In genomic region chr5:122212125-122212524, GRCm38 (mm10) we compare ENCODE assay signal across 22 mouse cellular contexts. TPM values are rescaled to one million over a fixed set of nuclear protein-coding genes. Genes with fewer than 3 reads are reported as not detected.
A peak's percentile ranks its signal among the peaks of the same experiment; 100 is the strongest.
DNase-seq lines count a peak whose midpoint lies in the region; ATAC-seq and TF ChIP-seq lines count a peak whose summit lies in the region.
"Had no signal": no experiment of that assay in that cellular context is flagged by ENCODE, and none has a peak within 500 bp of the region (broad histone marks: within the 10 kb centered on the region; RNA-seq: fewer than 3 reads in every experiment).

No protein-coding gene starts in this region.

- no peak for TF ChIP-seq POLR2A in bone marrow, adult 2 months (IDR thresholded peaks at IDR 0.05; ENCODE audit: borderline replicate concordance, control insufficient read depth, low read depth, low read length)

- no peaks in the 10 kb centered on the region for H3K36me3 ChIP-seq in kidney, embryonic 15.5 days
- H3K36me3 ChIP-seq: forebrain, embryonic 12.5 days; G1E; heart, embryonic 12.5 days had no signal

- DNase-seq in kidney, adult 8-10 months = no peak
- DNase-seq in B cell, adult 2 months = peak; percentile 53 to 64
- DNase-seq in gastrocnemius, adult 8-10 months (ENCODE audit: low spot score in 2 of 2) = no peak
- no peak for DNase-seq in cerebellum, adult 9-11 months
- DNase-seq: adrenal gland, adult 8-10 months; adrenal gland, postnatal 36 days; cerebellum, adult 11 months; cerebellum, adult 8-10 months; cerebellum, postnatal 25 days; gastrocnemius, adult 2 months; gastrocnemius, postnatal 36 days; heart, adult 2 months had no signal

- H3K27ac ChIP-seq in kidney, embryonic 15.5 days = no peak overlapping the region
- H3K27ac ChIP-seq in bone marrow, adult 2 months (ENCODE audit: control insufficient read depth, insufficient read depth, low read depth, low read length, poor library complexity) = peak overlapping the region; percentile 72
- H3K27ac ChIP-seq: embryonic facial prominence, embryonic 13.5 days; forebrain, embryonic 12.5 days; gastrocnemius, adult 2 months; heart, adult 2 months had no signal

- H3K4me3 ChIP-seq in kidney, embryonic 15.5 days (replicated peaks) = no peak overlapping the region
- peak overlapping the region; percentile 71 for H3K4me3 ChIP-seq in bone marrow, adult 2 months (replicated peaks; ENCODE audit: control insufficient read depth, low read depth, low read length)
- H3K4me3 ChIP-seq: embryonic facial prominence, embryonic 13.5 days; forebrain, embryonic 12.5 days; gastrocnemius, adult 2 months; heart, adult 2 months; heart, embryonic 12.5 days had no signal

- WGBS in kidney, embryonic 15.5 days = 85% methylated on average over 8 of the region's 8 CpGs
- 25% methylated on average over 8 of the region's 8 CpGs for WGBS in bone marrow, adult 2 months

- no peak overlapping the region for H3K4me2 ChIP-seq in kidney, embryonic 15.5 days
- H3K4me2 ChIP-seq: embryonic facial prominence, embryonic 13.5 days; forebrain, embryonic 12.5 days; heart, embryonic 12.5 days had no signal

- no peaks in the 10 kb centered on the region for H3K9me3 ChIP-seq in kidney, embryonic 15.5 days (replicated peaks)
- H3K9me3 ChIP-seq: embryonic facial prominence, embryonic 13.5 days; G1E; heart, embryonic 12.5 days had no signal

- ATAC-seq in kidney, embryonic 15.5 days (replicated peaks; ENCODE audit: low FRiP score) = no peak
- ATAC-seq in megakaryocyte progenitor cell, adult 5-6 weeks (replicated peaks; ENCODE audit: poor library complexity) = peak; percentile 19; the same call in 1 of the 2 replicates
- no peak for ATAC-seq in monocyte, adult 5-6 weeks (replicated peaks; ENCODE audit: insufficient number of reproducible peaks, low FRiP score, low TSS enrichment, poor library complexity, severe bottlenecking)
- ATAC-seq: hindbrain, embryonic 16.5 days; inflammation-experienced regulatory T-cells, adult 6 months had no signal

- H3K27me3 ChIP-seq in kidney, embryonic 15.5 days = no peaks in the 10 kb centered on the region
- H3K27me3 ChIP-seq: embryonic facial prominence, embryonic 13.5 days; forebrain, embryonic 12.5 days had no signal

- TF ChIP-seq CTCF in bone marrow, adult 2 months (IDR thresholded peaks at IDR 0.05; ENCODE audit: control insufficient read depth, insufficient read depth, low read length) = peak; percentile 1; the same call in 1 of the 2 replicates

- peaks cover 23% of the 10 kb centered on the region for H3K4me1 ChIP-seq in kidney, embryonic 15.5 days
- peaks cover 10% of the 10 kb centered on the region for H3K4me1 ChIP-seq in bone marrow, adult 2 months (ENCODE audit: control insufficient read depth, insufficient read depth, low read length)

- H3K9ac ChIP-seq in kidney, embryonic 15.5 days = 0 out of 2 replicates have a peak overlapping the region, but pooled peaks have one; percentile 1
- H3K9ac ChIP-seq: embryonic facial prominence, embryonic 13.5 days; forebrain, embryonic 12.5 days; heart, embryonic 12.5 days had no signal

RNA-seq across cellular contexts. Expression of gene Hvcn1, which starts 5.5 kb away (rescaled TPM):
- polyA plus RNA-seq in kidney, embryonic 15.5 days (2015; fragmentation: Nextera tagmentation; extraction: Ambion mirVana) = 12.2 and 14.3 TPM in 2 replicates
- 18.2 and 30.0 TPM in 2 replicates for polyA plus RNA-seq in bone marrow, adult 2 months (2011; ENCODE audit: insufficient read depth, insufficient read length, low replicate concordance, missing spikeins)
- 44.0 and 65.8 TPM in 2 replicates for total RNA-seq in megakaryocyte progenitor cell, adult 5-6 weeks (2015)
- 56.6 and 72.3 TPM in 2 replicates for total RNA-seq in megakaryocyte progenitor cell, adult 5-6 weeks (2017)
- total RNA-seq in monocyte, adult 5-6 weeks (2017) = 25.7 to 39.4 TPM (median 30.3 TPM) in 3 replicates
- 1 to 10 TPM in 1 of 4 experiments, under 1 TPM in 3; 0.24 to 1.3 (median 0.46) TPM for total RNA-seq in gastrocnemius, adult 8-10 months (2022)

RNA-seq across cellular contexts. Expression of gene Tctn1, which starts 52.1 kb away (rescaled TPM):
- 6.4 and 6.7 TPM in 2 replicates for polyA plus RNA-seq in kidney, embryonic 15.5 days (2015; fragmentation: Nextera tagmentation; extraction: Ambion mirVana)
- polyA plus RNA-seq in bone marrow, adult 2 months (2011; ENCODE audit: insufficient read depth, insufficient read length, low replicate concordance, missing spikeins) = 6.5 and 17.7 TPM in 2 replicates
- total RNA-seq in megakaryocyte progenitor cell, adult 5-6 weeks (2015) = 5.1 and 6.5 TPM in 2 replicates
- 3.7 and 5.1 TPM in 2 replicates for total RNA-seq in megakaryocyte progenitor cell, adult 5-6 weeks (2017)
- 1.1 to 4.4 TPM (median 2.0 TPM) in 3 replicates for total RNA-seq in monocyte, adult 5-6 weeks (2017)
- total RNA-seq in gastrocnemius, adult 8-10 months (2022) = 1 to 10 TPM; 1.4 to 2.1 (median 1.7) TPM

RNA-seq across cellular contexts. Expression of gene Ppp1cc, which starts 54.0 kb away (rescaled TPM):
- 257 and 264 TPM in 2 replicates for polyA plus RNA-seq in kidney, embryonic 15.5 days (2015; fragmentation: Nextera tagmentation; extraction: Ambion mirVana)
- 221 and 312 TPM in 2 replicates for polyA plus RNA-seq in bone marrow, adult 2 months (2011; ENCODE audit: insufficient read depth, insufficient read length, low replicate concordance, missing spikeins)
- 431 and 436 TPM in 2 replicates for total RNA-seq in megakaryocyte progenitor cell, adult 5-6 weeks (2015)
- total RNA-seq in megakaryocyte progenitor cell, adult 5-6 weeks (2017) = 207 and 219 TPM in 2 replicates
- 150 to 191 TPM (median 177 TPM) in 3 replicates for total RNA-seq in monocyte, adult 5-6 weeks (2017)
- total RNA-seq in gastrocnemius, adult 8-10 months (2022) = 100 to 1,000 TPM; 108 to 221 (median 143) TPM

Comparison
In these comparisons a context has a peak if more than half of its experiments do, and no peak if none do; other contexts are left out.
1. DNase-seq: peak in B cell, adult 2 months (2 of 2); none in kidney, adult 8-10 months (0 of 2), gastrocnemius, adult 8-10 months (0 of 2) and cerebellum, adult 9-11 months (single experiment).
2. RNA of gene Hvcn1, which starts 5.5 kb away (total RNA-seq): 44.0 to 72.3 TPM in megakaryocyte progenitor cell, adult 5-6 weeks and 25.7 to 39.4 TPM in monocyte, adult 5-6 weeks; 0.24 to 1.3 TPM in gastrocnemius, adult 8-10 months; every median in the first group is over 10 times any median in the second.